In genomic region chr4:59445516-59445915, GRCm38 (mm10) we compare ENCODE assay signal across 14 mouse cellular contexts. TPM values are rescaled to one million over a fixed set of nuclear protein-coding genes. Genes with fewer than 3 reads are reported as not detected.
DNase-seq lines count a peak whose midpoint lies in the region; ATAC-seq lines count a peak whose summit lies in the region.
"Had no signal": no experiment of that assay in that cellular context is flagged by ENCODE, and none has a peak within 500 bp of the region (broad histone marks: within the 10 kb centered on the region; RNA-seq: fewer than 3 reads in every experiment).

No protein-coding gene starts in this region.

- 72% methylated on average over 6 of the region's 6 CpGs for WGBS in hindbrain, embryonic 10.5 days

- H3K4me3 ChIP-seq in hindbrain, embryonic 10.5 days: no peak overlapping the region
- H3K4me3 ChIP-seq: embryonic facial prominence, embryonic 15.5 days; forebrain, embryonic 15.5 days; heart, embryonic 13.5 days; myocyte had no signal

- peak; percentile 80 to 85 for ATAC-seq in hematopoietic stem cell, adult 5-6 weeks (replicated peaks in 1 of 2; ENCODE audit: insufficient read depth in 1 of 2, low FRiP score in 2 of 2, low TSS enrichment in 1 of 2, low read depth in 1 of 2, poor library complexity in 2 of 2, severe bottlenecking in 2 of 2)
- ATAC-seq in megakaryocyte progenitor cell, adult 5-6 weeks (replicated peaks; ENCODE audit: poor library complexity): peak; percentile 65
- ATAC-seq: forebrain, embryonic 15.5 days; inflammation-experienced regulatory T-cells, adult 6 months had no signal

- H3K36me3 ChIP-seq in hindbrain, embryonic 10.5 days: no peaks in the 10 kb centered on the region
- H3K36me3 ChIP-seq: embryonic facial prominence, embryonic 15.5 days; forebrain, embryonic 15.5 days; heart, embryonic 13.5 days had no signal

- H3K27ac ChIP-seq in hindbrain, embryonic 10.5 days: no peak overlapping the region
- H3K27ac ChIP-seq: embryonic facial prominence, embryonic 15.5 days; forebrain, embryonic 15.5 days; heart, embryonic 13.5 days had no signal

- H3K27me3 ChIP-seq in hindbrain, embryonic 10.5 days (ENCODE audit: insufficient read depth, poor library complexity, severe bottlenecking): peaks cover 5% of the 10 kb centered on the region; the same call in 1 of the 2 replicates
- H3K27me3 ChIP-seq: embryonic facial prominence, embryonic 15.5 days; forebrain, embryonic 15.5 days; heart, embryonic 13.5 days had no signal

- DNase-seq in lung, postnatal 10 days: peak; percentile 19
- no peak for DNase-seq in lung, postnatal 25 days (ENCODE audit: low spot score)
- DNase-seq in thymus, postnatal 36 days: peak; percentile 35 to 55
- DNase-seq in cerebellum, adult 18-20 months: no peak
- no peak for DNase-seq in hindbrain, embryonic 10.5 days (ENCODE audit: low spot score)
- DNase-seq: cerebellum, adult 11 months; lung, postnatal 14 days had no signal

- no peaks in the 10 kb centered on the region for H3K9me3 ChIP-seq in hindbrain, embryonic 10.5 days
- H3K9me3 ChIP-seq: embryonic facial prominence, embryonic 15.5 days; forebrain, embryonic 15.5 days had no signal

- H3K4me1 ChIP-seq in hindbrain, embryonic 10.5 days (replicated peaks): peaks cover 5% of the 10 kb centered on the region
- H3K4me1 ChIP-seq: embryonic facial prominence, embryonic 15.5 days; forebrain, embryonic 15.5 days had no signal

RNA-seq across cellular contexts. Expression of gene Susd1, which starts 7.1 kb away (rescaled TPM):
- total RNA-seq in hematopoietic stem cell, adult 5-6 weeks (2017): 130 and 131 TPM in 2 replicates
- 46.3 and 54.3 TPM in 2 replicates for total RNA-seq in megakaryocyte progenitor cell, adult 5-6 weeks (2015)
- 92.2 and 105 TPM in 2 replicates for total RNA-seq in megakaryocyte progenitor cell, adult 5-6 weeks (2017)
- 2.0 and 2.1 TPM in 2 replicates for polyA plus RNA-seq in hindbrain, embryonic 10.5 days (2016; fragmentation: Nextera tagmentation; extraction: Ambion mirVana)

Comparison
In these comparisons a context has a peak if more than half of its experiments do, and no peak if none do; other contexts are left out.
1. DNase-seq: peak in lung, postnatal 10 days (single experiment) and thymus, postnatal 36 days (2 of 2); none in lung, postnatal 25 days (single experiment), cerebellum, adult 18-20 months (0 of 2) and hindbrain, embryonic 10.5 days (single experiment).